Mouse (Mus musculus): ENCODE measurements around the gene Capn3. TPM values are rescaled to one million over a fixed set of nuclear protein-coding genes. Genes with fewer than 3 reads are reported as not detected.

Gene Capn3
- total RNA-seq, 2 experiments from 2014 or later, result 1.4 to 1.6 TPM

Other genes with a start within 250 kb of the Capn3 start
- not detected in 2 replicates for gene Pla2g4e, start 210.7 kb upstream of the Capn3 start, total RNA-seq (2014; fragmentation: Nextera tagmentation)
- not detected in 2 replicates for gene Pla2g4e, start 210.7 kb upstream of the Capn3 start, total RNA-seq (2017)
- not detected in 2 replicates for gene Pla2g4d, start 166.8 kb upstream of the Capn3 start, total RNA-seq (2014; fragmentation: Nextera tagmentation)
- gene Pla2g4d, start 166.8 kb upstream of the Capn3 start, total RNA-seq (2017), result not detected in 2 replicates
- gene Pla2g4f, start 141.9 kb upstream of the Capn3 start, total RNA-seq (2014; fragmentation: Nextera tagmentation), result not detected in 2 replicates
- gene Pla2g4f, start 141.9 kb upstream of the Capn3 start, total RNA-seq (2017), result not detected in 2 replicates
- 30.1 and 55.0 TPM in 2 replicates for gene Vps39, start 102.9 kb upstream of the Capn3 start, total RNA-seq (2014; fragmentation: Nextera tagmentation)
- gene Vps39, start 102.9 kb upstream of the Capn3 start, total RNA-seq (2017), result 37.1 and 39.2 TPM in 2 replicates
- gene Ganc, start 52.1 kb upstream of the Capn3 start, total RNA-seq (2014; fragmentation: Nextera tagmentation), result 16.9 and 36.3 TPM in 2 replicates
- gene Ganc, start 52.1 kb upstream of the Capn3 start, total RNA-seq (2017), result 20.1 and 33.1 TPM in 2 replicates
- 24.8 and 27.8 TPM in 2 replicates for gene Tmem87a, start 51.9 kb upstream of the Capn3 start, total RNA-seq (2014; fragmentation: Nextera tagmentation)
- gene Tmem87a, start 51.9 kb upstream of the Capn3 start, total RNA-seq (2017), result 52.1 and 74.8 TPM in 2 replicates
- 110 and 113 TPM in 2 replicates for gene Zfp106, start 107.8 kb downstream of the Capn3 start, total RNA-seq (2014; fragmentation: Nextera tagmentation)
- 139 and 142 TPM in 2 replicates for gene Zfp106, start 107.8 kb downstream of the Capn3 start, total RNA-seq (2017)
- 51.2 and 56.5 TPM in 2 replicates for gene Snap23, start 111.7 kb downstream of the Capn3 start, total RNA-seq (2014; fragmentation: Nextera tagmentation)
- 92.1 and 119 TPM in 2 replicates for gene Snap23, start 111.7 kb downstream of the Capn3 start, total RNA-seq (2017)
- 20.4 and 22.0 TPM in 2 replicates for gene Haus2, start 153.4 kb downstream of the Capn3 start, total RNA-seq (2014; fragmentation: Nextera tagmentation)
- gene Haus2, start 153.4 kb downstream of the Capn3 start, total RNA-seq (2017), result 17.9 and 20.8 TPM in 2 replicates
- 7.3 and 12.1 TPM in 2 replicates for gene Lrrc57, start 153.5 kb downstream of the Capn3 start, total RNA-seq (2014; fragmentation: Nextera tagmentation)
- 18.9 and 20.5 TPM in 2 replicates for gene Lrrc57, start 153.5 kb downstream of the Capn3 start, total RNA-seq (2017)
- gene Stard9, start 173.1 kb downstream of the Capn3 start, total RNA-seq (2014; fragmentation: Nextera tagmentation), result 3.5 and 10.7 TPM in 2 replicates
- gene Stard9, start 173.1 kb downstream of the Capn3 start, total RNA-seq (2017), result 0.62 and 1.1 TPM in 2 replicates

All from granulocyte monocyte progenitor cell, adult 5-6 weeks (primary cell).